ENCODE assay signal across 22 mouse cellular contexts in genomic region chr10:70828217-70828616, GRCm38 (mm10).
A peak's percentile ranks its signal among the peaks of the same experiment; 100 is the strongest.
DNase-seq lines count a peak whose midpoint lies in the region; ATAC-seq and TF ChIP-seq lines count a peak whose summit lies in the region.
"Had no signal": no experiment of that assay in that cellular context is flagged by ENCODE, and none has a peak within 500 bp of the region (broad histone marks: within the 10 kb centered on the region; RNA-seq: fewer than 3 reads in every experiment).

No protein-coding gene starts in this region.

- no peaks in the 10 kb centered on the region for H3K4me1 ChIP-seq in forebrain, postnatal 0 days (ENCODE audit: insufficient read depth)
- H3K4me1 ChIP-seq in forebrain, embryonic 16.5 days (replicated peaks; ENCODE audit: control insufficient read depth, insufficient read depth, low read length): no peaks in the 10 kb centered on the region
- H3K4me1 ChIP-seq in hindbrain, embryonic 11.5 days (replicated peaks; ENCODE audit: control insufficient read depth, insufficient read depth, low read length): no peaks in the 10 kb centered on the region
- H3K4me1 ChIP-seq in midbrain, embryonic 13.5 days (replicated peaks): peaks cover 6% of the 10 kb centered on the region; the same call in 1 of the 2 replicates
- H3K4me1 ChIP-seq: forebrain, embryonic 15.5 days; heart, embryonic 12.5 days; liver, embryonic 13.5 days had no signal

- H3K27me3 ChIP-seq in forebrain, postnatal 0 days (ENCODE audit: insufficient read depth, low read length): no peaks in the 10 kb centered on the region
- H3K27me3 ChIP-seq in forebrain, embryonic 16.5 days (replicated peaks; ENCODE audit: control insufficient read depth, insufficient read depth, low read length): no peaks in the 10 kb centered on the region
- H3K27me3 ChIP-seq in hindbrain, embryonic 11.5 days (ENCODE audit: control insufficient read depth, insufficient read depth, low read length): no peaks in the 10 kb centered on the region
- H3K27me3 ChIP-seq in midbrain, embryonic 13.5 days: no peaks in the 10 kb centered on the region
- H3K27me3 ChIP-seq: forebrain, embryonic 15.5 days; heart, embryonic 12.5 days; liver, embryonic 13.5 days; Patski had no signal

- TF ChIP-seq CTCF in forebrain, postnatal 0 days (IDR thresholded peaks at IDR 0.05; ENCODE audit: low read depth): no peak

- H3K27ac ChIP-seq in forebrain, postnatal 0 days (ENCODE audit: low read depth, low read length): no peak overlapping the region
- H3K27ac ChIP-seq in forebrain, embryonic 16.5 days (ENCODE audit: low read length): no peak overlapping the region
- H3K27ac ChIP-seq in hindbrain, embryonic 11.5 days (ENCODE audit: low read depth, low read length): no peak overlapping the region
- H3K27ac ChIP-seq in midbrain, embryonic 13.5 days: no peak overlapping the region
- H3K27ac ChIP-seq: forebrain, embryonic 15.5 days; liver, embryonic 13.5 days; stomach, postnatal 0 days had no signal

- H3K36me3 ChIP-seq in forebrain, postnatal 0 days (ENCODE audit: insufficient read depth): no peaks in the 10 kb centered on the region
- no peaks in the 10 kb centered on the region for H3K36me3 ChIP-seq in forebrain, embryonic 16.5 days (ENCODE audit: control insufficient read depth, insufficient read depth)
- no peaks in the 10 kb centered on the region for H3K36me3 ChIP-seq in hindbrain, embryonic 11.5 days (ENCODE audit: control insufficient read depth, insufficient read depth, low read length)
- no peaks in the 10 kb centered on the region for H3K36me3 ChIP-seq in midbrain, embryonic 13.5 days
- H3K36me3 ChIP-seq: forebrain, embryonic 15.5 days; heart, embryonic 12.5 days; liver, embryonic 13.5 days had no signal

- peak; percentile 27; the same call in 1 of the 2 replicates for ATAC-seq in forebrain, postnatal 0 days
- ATAC-seq in forebrain, embryonic 16.5 days: no peak
- ATAC-seq in hindbrain, embryonic 11.5 days (ENCODE audit: low FRiP score): peak; percentile 89
- ATAC-seq in midbrain, embryonic 13.5 days: peak; percentile 60; the same call in 1 of the 2 replicates
- ATAC-seq: forebrain, embryonic 15.5 days; inflammation-experienced regulatory T-cells, adult 6 months; Patski had no signal

- no peak overlapping the region for H3K4me3 ChIP-seq in forebrain, postnatal 0 days (ENCODE audit: low read depth, low read length)
- H3K4me3 ChIP-seq in forebrain, embryonic 16.5 days (replicated peaks; ENCODE audit: low read length): no peak overlapping the region
- H3K4me3 ChIP-seq in hindbrain, embryonic 11.5 days (ENCODE audit: low read depth, low read length): no peak overlapping the region
- no peak overlapping the region for H3K4me3 ChIP-seq in midbrain, embryonic 13.5 days (replicated peaks)
- H3K4me3 ChIP-seq: forebrain, embryonic 15.5 days; heart, embryonic 12.5 days; liver, embryonic 13.5 days; myocyte had no signal

- DNase-seq in forebrain, postnatal 0 days: no peak
- DNase-seq in ES-CJ7 (ENCODE audit: low read depth, low spot score): peak; percentile 50
- DNase-seq in hindbrain, embryonic 11.5 days (ENCODE audit: low spot score): peak; percentile 70
- no peak for DNase-seq in adipocyte (ENCODE audit: low spot score)
- no peak for DNase-seq in urinary bladder, adult 18-20 months (ENCODE audit: low spot score in 2 of 2)
- DNase-seq in cerebellum, adult 11 months: no peak
- DNase-seq: adrenal gland, postnatal 10 days; cerebellum, postnatal 14 days; gastrocnemius, postnatal 14 days; left cerebral cortex, postnatal 4 days; liver, embryonic 13.5 days; lung, postnatal 36 days; spleen, adult 18-20 months; thymus, postnatal 36 days had no signal

- no peak overlapping the region for H3K4me2 ChIP-seq in forebrain, postnatal 0 days (ENCODE audit: low read depth)
- H3K4me2 ChIP-seq in forebrain, embryonic 16.5 days (ENCODE audit: low read length): no peak overlapping the region
- no peak overlapping the region for H3K4me2 ChIP-seq in hindbrain, embryonic 11.5 days (replicated peaks; ENCODE audit: low read depth, low read length)
- H3K4me2 ChIP-seq in midbrain, embryonic 13.5 days (replicated peaks): no peak overlapping the region
- H3K4me2 ChIP-seq: forebrain, embryonic 15.5 days; heart, embryonic 12.5 days; liver, embryonic 13.5 days had no signal

- no peaks in the 10 kb centered on the region for H3K9me3 ChIP-seq in forebrain, postnatal 0 days (ENCODE audit: low read length)
- no peaks in the 10 kb centered on the region for H3K9me3 ChIP-seq in forebrain, embryonic 16.5 days (ENCODE audit: control insufficient read depth, low read length)
- no peaks in the 10 kb centered on the region for H3K9me3 ChIP-seq in hindbrain, embryonic 11.5 days (ENCODE audit: control insufficient read depth, low read length)
- no peaks in the 10 kb centered on the region for H3K9me3 ChIP-seq in midbrain, embryonic 13.5 days
- H3K9me3 ChIP-seq: forebrain, embryonic 15.5 days; heart, embryonic 12.5 days had no signal

- 29% methylated on average over 4 of the region's 4 CpGs for WGBS in forebrain, postnatal 0 days
- 25% methylated on average over 4 of the region's 4 CpGs for WGBS in forebrain, embryonic 16.5 days
- WGBS in hindbrain, embryonic 11.5 days: 13% methylated on average over 4 of the region's 4 CpGs
- WGBS in midbrain, embryonic 13.5 days: 10% methylated on average over 4 of the region's 4 CpGs

- no peak overlapping the region for H3K9ac ChIP-seq in forebrain, postnatal 0 days
- H3K9ac ChIP-seq in forebrain, embryonic 16.5 days (replicated peaks; ENCODE audit: low read depth, low read length): no peak overlapping the region
- no peak overlapping the region for H3K9ac ChIP-seq in hindbrain, embryonic 11.5 days (ENCODE audit: low read depth, low read length)
- no peak overlapping the region for H3K9ac ChIP-seq in midbrain, embryonic 13.5 days (replicated peaks)
- H3K9ac ChIP-seq: forebrain, embryonic 15.5 days; heart, embryonic 12.5 days; liver, embryonic 13.5 days had no signal

Comparison
In these comparisons a context has a peak if more than half of its experiments do, and no peak if none do; other contexts are left out.
1. DNase-seq: peak in ES-CJ7 (single experiment) and hindbrain, embryonic 11.5 days (single experiment); none in forebrain, postnatal 0 days (single experiment), adipocyte (single experiment), urinary bladder, adult 18-20 months (0 of 2) and cerebellum, adult 11 months (single experiment).